Mouse (Mus musculus) bone marrow, adult 2 months (tissue): ENCODE measurements around the gene Cog4.

Experiments
- CTCF ChIP-seq: fragments of 200-500 bp; IDR thresholded peaks from 2 replicates; pipeline ENCODE4 v1.5.1; 2011; ENCODE audit warnings: low read length, control low read depth; ENCODE audit not compliant: control insufficient read depth, insufficient read depth
- POLR2A ChIP-seq: fragments of 200-500 bp; IDR thresholded peaks from 2 replicates; pipeline ENCODE4 v1.6.1; 2011; ENCODE audit warnings: low read depth, mild to moderate bottlenecking, control low read depth, low read length, borderline replicate concordance; ENCODE audit not compliant: control insufficient read depth

DNA sequence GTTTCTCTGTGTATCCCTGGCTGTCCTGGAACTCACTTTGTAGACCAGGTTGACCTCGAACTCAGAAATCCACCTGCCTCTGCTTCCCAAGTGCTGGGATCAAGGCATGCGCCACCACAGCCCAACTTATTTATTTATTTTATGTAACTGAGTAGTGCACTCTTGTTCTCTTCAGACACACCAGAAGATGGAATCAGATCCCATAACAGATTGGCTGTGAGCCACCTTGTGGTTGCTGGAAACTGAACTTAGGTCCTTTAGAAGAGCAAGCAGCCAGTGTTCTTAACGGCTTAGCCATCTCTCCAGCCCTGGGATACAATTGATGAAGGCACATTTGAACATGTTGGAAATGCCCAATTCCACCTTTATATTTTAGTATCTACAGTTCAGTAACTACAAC is 27.8 kb upstream of the Cog4 start:
- TF ChIP-seq CTCF (no peak), POLR2A (no peak)
